In the genomic region with DNA sequence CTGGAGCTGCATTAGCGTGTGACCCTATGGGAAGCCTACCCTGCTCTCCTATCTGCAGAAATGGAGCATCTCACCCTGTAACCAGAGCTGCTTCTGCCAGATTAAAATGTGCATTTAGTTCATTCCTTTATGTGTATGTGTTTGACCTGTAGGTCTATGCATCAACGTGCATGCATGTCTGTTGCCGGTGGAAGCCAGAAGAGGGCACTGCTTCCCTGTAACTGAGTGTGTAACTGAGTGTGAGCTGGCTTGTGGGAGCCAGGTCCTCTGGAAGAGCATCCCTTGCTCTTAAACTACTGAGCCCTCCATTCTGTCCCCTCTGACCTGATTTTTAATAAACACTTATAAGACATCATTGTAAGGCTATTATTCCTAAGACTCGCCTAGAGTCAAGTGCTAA, we compare ENCODE assay signal across 9 mouse cellular contexts.
DNase-seq lines count a peak whose midpoint lies in the region; ATAC-seq lines count a peak whose summit lies in the region.
"Had no signal": no experiment of that assay in that cellular context is flagged by ENCODE, and none has a peak within 500 bp of the region (broad histone marks: within the 10 kb centered on the region; RNA-seq: fewer than 3 reads in every experiment).

No protein-coding gene starts in this region.

- no peak overlapping the region for H3K27ac ChIP-seq in limb, embryonic 11.5 days (replicated peaks; ENCODE audit: low read depth, low read length)
- no peak overlapping the region for H3K27ac ChIP-seq in neural tube, embryonic 11.5 days (ENCODE audit: low read depth, low read length)
- H3K27ac ChIP-seq: liver, embryonic 13.5 days had no signal

- H3K4me3 ChIP-seq in limb, embryonic 11.5 days (ENCODE audit: low read depth, low read length), result no peak overlapping the region
- no peak overlapping the region for H3K4me3 ChIP-seq in neural tube, embryonic 11.5 days (ENCODE audit: low read depth, low read length)
- H3K4me3 ChIP-seq: liver, embryonic 13.5 days had no signal

- H3K4me1 ChIP-seq in limb, embryonic 11.5 days (ENCODE audit: control insufficient read depth, insufficient read depth, low read length), result no peaks in the 10 kb centered on the region
- no peaks in the 10 kb centered on the region for H3K4me1 ChIP-seq in neural tube, embryonic 11.5 days (ENCODE audit: control insufficient read depth, insufficient read depth, low read length)
- H3K4me1 ChIP-seq: liver, embryonic 13.5 days had no signal

- no peaks in the 10 kb centered on the region for H3K9me3 ChIP-seq in limb, embryonic 11.5 days (ENCODE audit: control insufficient read depth, low read length)
- no peaks in the 10 kb centered on the region for H3K9me3 ChIP-seq in neural tube, embryonic 11.5 days (ENCODE audit: control insufficient read depth, low read length)
- H3K9me3 ChIP-seq: liver, embryonic 13.5 days had no signal

- peak; percentile 55 for DNase-seq in ovary, postnatal 36 days (ENCODE audit: low spot score)
- no peak for DNase-seq in ovary, postnatal 10 days (ENCODE audit: low spot score)
- peak; percentile 51 for DNase-seq in cerebellum, adult 9-11 months
- peak; percentile 34 to 37 for DNase-seq in frontal cortex, postnatal 25 days (ENCODE audit: low spot score in 2 of 2)
- peak; percentile 54 for DNase-seq in kidney, adult 9 months
- peak; percentile 74 for DNase-seq in limb, embryonic 11.5 days (ENCODE audit: low spot score)
- peak; percentile 61 for DNase-seq in neural tube, embryonic 11.5 days (ENCODE audit: low spot score)
- no peak for DNase-seq in c-Kit-positive CD71-positive TER-119-positive erythroid progenitor cells, embryonic 14.5 days (ENCODE audit: low spot score)
- DNase-seq: liver, embryonic 13.5 days had no signal

- no peak overlapping the region for H3K9ac ChIP-seq in limb, embryonic 11.5 days (ENCODE audit: low read length)
- H3K9ac ChIP-seq in neural tube, embryonic 11.5 days (ENCODE audit: low read length), result no peak overlapping the region
- H3K9ac ChIP-seq: liver, embryonic 13.5 days had no signal

- H3K27me3 ChIP-seq in limb, embryonic 11.5 days (ENCODE audit: control insufficient read depth, insufficient read depth, low read length), result no peaks in the 10 kb centered on the region
- H3K27me3 ChIP-seq in neural tube, embryonic 11.5 days (ENCODE audit: control insufficient read depth, insufficient read depth, low read length), result no peaks in the 10 kb centered on the region
- H3K27me3 ChIP-seq: liver, embryonic 13.5 days had no signal

- no peak overlapping the region for H3K4me2 ChIP-seq in limb, embryonic 11.5 days (ENCODE audit: low read depth, severe bottlenecking)
- no peak overlapping the region for H3K4me2 ChIP-seq in neural tube, embryonic 11.5 days (ENCODE audit: low read depth)
- H3K4me2 ChIP-seq: liver, embryonic 13.5 days had no signal

- peak; percentile 35; the same call in 1 of the 2 replicates for ATAC-seq in limb, embryonic 11.5 days (ENCODE audit: insufficient number of reproducible peaks, low FRiP score, low TSS enrichment, low read depth)
- ATAC-seq in neural tube, embryonic 11.5 days (ENCODE audit: insufficient read depth, low FRiP score, low TSS enrichment), result 0 out of 2 replicates have a peak, but pooled peaks have one; percentile 68

- WGBS in limb, embryonic 11.5 days, result 54% methylated on average over 4 of the region's 4 CpGs
- 73% methylated on average over 4 of the region's 4 CpGs for WGBS in neural tube, embryonic 11.5 days

- H3K36me3 ChIP-seq in limb, embryonic 11.5 days (ENCODE audit: control insufficient read depth, insufficient read depth, low read length), result no peaks in the 10 kb centered on the region
- no peaks in the 10 kb centered on the region for H3K36me3 ChIP-seq in neural tube, embryonic 11.5 days (ENCODE audit: control insufficient read depth, insufficient read depth, low read length)
- H3K36me3 ChIP-seq: liver, embryonic 13.5 days had no signal

Comparison
In these comparisons a context has a peak if more than half of its experiments do, and no peak if none do; other contexts are left out.
1. DNase-seq: peak in ovary, postnatal 36 days (single experiment), cerebellum, adult 9-11 months (single experiment), frontal cortex, postnatal 25 days (2 of 2), kidney, adult 9 months (single experiment), limb, embryonic 11.5 days (single experiment) and neural tube, embryonic 11.5 days (single experiment); none in ovary, postnatal 10 days (single experiment) and c-Kit-positive CD71-positive TER-119-positive erythroid progenitor cells, embryonic 14.5 days (single experiment).